Mouse (Mus musculus): ENCODE measurements around the gene Adam8.

The Adam8 gene

DNA sequence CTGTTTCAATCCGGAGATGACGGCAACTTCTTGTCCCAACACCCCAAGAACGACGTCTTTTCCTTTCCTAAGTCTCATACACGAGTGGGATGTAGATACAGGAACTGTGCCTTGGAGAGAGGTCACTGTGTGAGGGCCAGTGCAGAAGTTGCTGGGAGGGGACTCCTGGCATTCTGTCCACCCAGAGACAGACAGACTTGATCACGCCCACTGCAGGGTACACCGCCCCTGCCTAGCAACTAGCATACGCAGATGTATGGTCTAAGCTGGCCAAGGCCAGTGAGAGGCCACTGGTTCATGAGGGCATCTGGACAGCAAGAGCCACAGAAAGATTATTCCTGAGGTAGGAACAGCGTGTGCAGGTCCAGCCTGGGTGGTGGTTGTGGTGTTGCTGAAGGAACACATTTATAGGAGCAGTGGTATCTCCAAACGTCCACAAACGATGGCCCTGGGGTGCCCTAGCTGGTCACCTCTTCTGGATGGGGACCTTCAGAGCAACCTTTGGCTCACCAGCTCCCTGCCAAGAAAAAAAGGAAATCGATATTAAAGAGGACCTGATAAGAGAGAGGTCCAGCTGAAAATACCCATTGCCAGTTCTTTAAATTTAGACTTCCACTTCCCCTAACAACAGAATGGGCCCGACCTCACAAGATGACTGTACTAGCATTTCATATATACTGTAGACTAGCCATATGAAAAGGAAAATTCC is 13.2 kb downstream of the Adam8 start:
- DNase-seq (ENCODE audit: low spot score in 2 of 2): no peak

DNA sequence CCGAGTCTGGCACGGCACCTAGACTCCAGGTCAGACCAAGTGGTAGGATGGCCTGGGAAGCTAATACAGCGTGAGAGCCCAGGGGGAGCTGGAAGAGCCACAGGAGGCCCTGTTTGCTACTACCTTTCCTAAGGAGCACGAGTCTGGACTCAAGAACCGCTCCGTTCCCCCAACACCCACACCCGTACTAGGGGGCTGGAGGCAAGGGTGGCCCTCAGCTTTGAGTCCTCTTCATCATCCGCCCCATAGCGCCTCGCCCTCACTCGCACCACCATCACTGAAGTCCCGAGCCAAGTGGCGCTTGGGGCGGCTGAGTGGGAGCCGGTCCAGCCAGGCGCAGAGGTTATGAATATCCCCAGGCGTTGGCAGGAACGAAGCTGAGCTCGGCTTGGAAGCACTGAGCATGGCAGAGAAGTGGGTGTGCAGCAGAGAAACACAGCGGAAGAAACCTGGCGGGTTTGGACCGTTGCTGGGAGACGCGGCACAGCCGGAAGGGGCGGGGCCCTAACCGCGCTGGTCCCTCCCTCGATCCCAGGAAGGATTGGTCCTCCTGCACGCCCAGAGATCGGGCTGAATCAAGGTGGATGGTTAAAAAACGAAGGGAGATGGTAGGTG is 14.0 kb downstream of the Adam8 start, which contains the start of gene 6430531B16Rik:
6430531B16Rik (minus strand) TSS at position 478 of the 615 bp plus-strand sequence.
- DNase-seq (ENCODE audit: low spot score in 2 of 2): peak; percentile 62 to 65

DNA sequence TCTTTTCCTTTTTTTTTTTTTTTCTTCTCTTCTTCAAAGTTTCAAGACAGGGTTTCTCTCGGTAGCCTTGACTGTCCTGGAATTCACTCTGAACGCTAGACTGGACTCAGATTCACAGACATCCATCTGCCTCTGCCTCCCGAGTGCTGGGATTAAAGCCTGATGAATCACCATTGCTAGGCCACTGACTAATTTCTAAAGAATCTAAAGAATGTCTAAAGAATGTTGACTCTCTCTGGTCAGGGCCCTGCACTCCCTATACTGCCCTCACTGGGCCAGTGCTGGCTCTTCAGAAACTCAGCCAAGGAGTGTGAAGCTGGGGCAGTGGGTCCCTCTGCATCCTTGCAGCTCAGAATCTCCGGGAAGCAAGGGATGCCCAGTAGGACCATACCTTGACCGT is 16.9 kb downstream of the Adam8 start:
- DNase-seq (ENCODE audit: low spot score in 2 of 2): no peak

DNA sequence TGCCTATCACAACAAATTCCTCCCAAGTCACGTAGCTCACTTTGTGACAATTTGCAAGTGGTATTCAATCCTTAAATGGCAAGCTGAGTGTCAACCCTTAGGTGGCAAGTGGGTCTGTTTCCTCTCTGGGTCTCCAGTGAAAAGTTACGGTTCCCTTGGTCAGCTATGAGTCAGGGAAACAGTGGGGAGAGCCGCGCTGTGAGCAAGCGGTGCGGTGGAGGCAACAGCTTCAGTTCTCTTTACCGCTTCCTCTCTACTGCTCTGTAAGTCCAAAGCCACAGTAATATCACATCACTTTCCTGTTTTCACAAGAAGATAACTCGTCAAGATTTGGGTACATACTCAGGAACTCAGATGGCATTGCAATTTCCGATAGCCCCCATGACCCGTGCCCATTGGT is 18.1 kb downstream of the Adam8 start:
- peak; percentile 49 to 56 for DNase-seq (ENCODE audit: low spot score in 2 of 2)

DNA sequence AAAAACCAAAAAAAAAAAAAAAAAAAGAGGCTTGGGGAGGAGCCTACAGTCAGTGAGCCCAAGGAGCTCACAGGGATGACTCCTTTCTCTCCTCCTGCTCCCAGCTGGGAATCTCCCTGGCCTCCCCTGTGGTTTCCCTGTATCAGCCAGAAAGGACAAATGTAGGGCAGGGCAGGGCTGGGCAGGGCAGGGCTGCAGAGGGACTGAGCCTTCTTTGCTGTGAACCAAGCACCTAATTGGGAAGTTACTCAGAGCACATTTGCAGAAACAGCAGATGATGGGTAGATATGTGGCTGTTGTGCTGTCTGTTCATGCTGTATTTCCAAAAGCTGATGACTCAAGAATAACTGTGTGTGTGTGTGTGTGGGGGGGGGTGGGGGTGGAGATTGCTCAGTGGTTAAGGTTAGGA is 19.4 kb downstream of the Adam8 start:
- no peak for DNase-seq (ENCODE audit: low spot score in 2 of 2)

DNA sequence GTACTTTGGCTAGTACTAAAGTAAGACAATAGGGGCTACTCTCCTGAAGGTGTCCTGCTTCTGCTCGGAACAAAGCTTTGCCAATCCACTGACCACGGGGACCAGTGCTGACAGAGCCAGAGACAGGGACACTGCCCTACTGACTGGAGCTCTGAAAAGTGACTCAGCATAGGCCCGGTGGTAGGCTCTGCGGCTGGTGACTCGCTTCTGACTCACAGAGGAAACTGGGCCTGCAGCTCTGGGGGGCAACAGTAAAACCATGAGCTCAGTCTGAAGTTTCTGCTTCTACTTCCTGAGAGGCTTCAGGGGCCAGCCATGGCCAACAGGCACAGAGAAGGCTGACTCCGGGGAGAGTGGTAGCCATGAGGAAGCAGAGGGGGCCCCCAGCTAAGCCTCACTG is 20.9 kb downstream of the Adam8 start:
- DNase-seq (ENCODE audit: low spot score in 2 of 2): no peak

DNA sequence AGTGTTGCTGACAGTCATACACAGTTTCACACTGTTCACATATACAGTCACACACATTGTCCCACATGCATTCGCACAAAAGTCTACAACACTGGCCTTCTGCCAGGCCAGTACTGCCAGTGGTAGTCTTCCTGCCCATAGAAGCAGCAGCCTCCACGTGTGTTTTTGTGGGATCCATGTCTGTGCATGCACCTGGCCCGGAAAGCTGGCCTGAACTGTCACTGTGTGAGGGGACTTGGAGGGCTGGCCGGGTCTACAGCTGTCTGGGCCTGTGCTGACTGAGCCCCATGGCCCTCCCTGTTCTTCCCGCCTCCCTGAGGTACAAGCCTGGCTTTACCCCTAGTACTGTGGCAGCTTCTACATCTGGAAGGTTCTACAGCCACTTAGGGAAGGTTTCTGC is 21.4 kb downstream of the Adam8 start:
- no peak for DNase-seq (ENCODE audit: low spot score in 2 of 2)

DNA sequence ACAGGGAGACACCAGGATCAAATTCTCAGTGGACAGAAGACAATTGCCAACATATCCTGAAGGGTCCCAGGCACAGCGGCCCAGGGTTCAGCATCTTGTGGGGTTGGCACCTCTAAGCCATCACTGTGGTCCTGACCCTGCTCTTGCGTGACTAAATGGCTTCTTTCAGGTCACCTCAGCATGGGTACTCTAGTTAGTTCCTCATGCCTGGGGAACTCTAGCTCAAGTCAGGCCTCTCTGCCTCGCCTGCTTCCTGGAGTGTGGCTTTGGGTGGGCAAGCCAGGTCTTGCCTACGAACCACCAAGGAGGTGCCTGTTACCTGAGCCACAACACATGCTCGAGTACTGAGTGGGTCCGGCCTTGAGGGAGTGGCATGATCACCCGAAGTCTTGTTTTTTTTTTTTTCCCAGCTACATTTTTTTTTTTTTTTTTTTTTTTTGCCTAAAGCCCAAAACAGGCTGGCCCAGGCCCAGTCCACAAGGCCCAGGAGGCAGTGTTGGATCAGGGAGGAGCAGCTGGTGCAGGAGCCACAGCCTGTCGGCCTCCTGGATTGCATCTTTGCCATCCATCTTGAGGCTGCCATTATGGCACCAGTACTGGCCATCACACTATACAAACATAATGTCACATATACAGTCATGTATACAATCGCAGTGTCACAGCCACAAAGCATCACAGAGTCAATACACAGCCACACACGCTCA is 22.0 kb downstream of the Adam8 start:
- DNase-seq (ENCODE audit: low spot score in 2 of 2): no peak

DNA sequence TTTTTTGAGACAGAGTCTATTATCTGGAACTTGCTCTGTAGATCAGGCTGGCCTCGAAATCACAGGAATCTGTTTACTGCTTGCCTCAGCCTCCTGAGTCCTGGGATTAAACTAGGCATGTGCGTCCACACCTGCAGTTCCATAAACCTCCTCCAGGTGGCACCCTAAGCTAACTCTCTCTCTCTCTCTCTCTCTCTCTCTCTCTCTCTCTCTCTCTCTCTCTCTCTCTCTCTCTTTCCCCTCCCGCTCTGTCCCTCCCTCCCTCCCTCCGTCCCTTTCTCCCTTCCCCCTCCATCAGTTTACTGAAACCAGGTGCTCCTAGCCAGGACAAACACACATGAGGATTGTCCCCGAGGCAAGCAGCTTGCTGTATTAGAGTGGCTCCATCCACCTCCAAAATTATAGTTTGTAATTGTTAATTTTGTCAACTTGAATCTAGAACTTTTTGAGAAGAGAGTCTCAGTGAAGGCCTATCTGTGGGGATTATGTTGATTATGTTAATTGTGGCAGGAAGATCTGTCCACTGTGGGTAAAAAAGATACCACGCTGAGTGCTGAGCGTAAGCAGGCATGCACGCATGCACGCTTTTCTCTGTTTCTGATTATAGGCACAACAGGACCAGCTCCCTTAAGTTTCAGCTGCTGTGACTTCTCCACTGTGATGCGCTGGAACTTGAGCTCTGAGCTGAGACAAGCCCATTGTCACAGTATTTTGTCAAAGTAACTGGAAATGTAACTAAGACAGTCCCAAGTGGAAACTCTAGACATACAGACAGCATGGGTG is 22.8 kb downstream of the Adam8 start:
- peak; percentile 61 to 63 for DNase-seq (ENCODE audit: low spot score in 2 of 2)

DNA sequence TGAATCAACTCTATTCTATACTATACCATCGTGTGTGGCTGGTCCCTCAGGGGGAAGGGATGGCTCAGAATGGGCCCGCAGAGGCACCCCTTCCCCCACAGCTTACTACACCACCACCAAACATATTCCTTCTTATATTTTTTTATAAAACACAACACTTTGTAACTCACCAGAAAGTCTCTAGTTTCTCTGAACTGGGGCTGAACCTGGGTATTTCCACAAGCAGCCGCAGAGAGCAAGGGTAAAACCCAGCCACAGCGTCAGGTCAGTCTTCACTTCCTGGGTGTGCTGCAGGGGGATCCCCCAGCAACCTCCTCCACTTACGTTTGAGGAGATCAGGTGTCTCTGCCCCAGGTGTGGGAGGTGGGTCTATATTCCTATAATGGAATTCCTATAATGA is 23.9 kb downstream of the Adam8 start:
- DNase-seq (ENCODE audit: low spot score in 2 of 2): peak; percentile 70 to 72

DNA sequence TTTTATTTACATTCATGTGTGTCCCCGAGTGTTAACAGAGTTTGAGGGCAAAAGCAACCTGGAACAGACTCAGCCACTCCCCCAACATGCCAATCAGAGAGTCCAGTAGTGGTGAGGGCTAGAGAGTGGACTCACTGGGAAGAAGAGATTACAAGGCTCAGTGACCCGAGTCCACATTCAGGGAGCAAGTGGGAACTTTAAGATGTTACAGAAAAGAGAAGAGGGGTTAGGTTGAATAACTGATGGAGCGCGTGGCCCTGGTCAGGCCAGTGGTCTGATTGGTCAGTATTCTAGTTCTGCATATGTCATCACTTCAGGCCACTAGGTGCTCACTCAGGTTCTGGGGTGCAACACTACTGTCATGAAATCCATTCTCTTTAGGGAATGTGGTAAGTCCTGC is 25.2 kb downstream of the Adam8 start:
- no peak for DNase-seq (ENCODE audit: low spot score in 2 of 2)

DNA sequence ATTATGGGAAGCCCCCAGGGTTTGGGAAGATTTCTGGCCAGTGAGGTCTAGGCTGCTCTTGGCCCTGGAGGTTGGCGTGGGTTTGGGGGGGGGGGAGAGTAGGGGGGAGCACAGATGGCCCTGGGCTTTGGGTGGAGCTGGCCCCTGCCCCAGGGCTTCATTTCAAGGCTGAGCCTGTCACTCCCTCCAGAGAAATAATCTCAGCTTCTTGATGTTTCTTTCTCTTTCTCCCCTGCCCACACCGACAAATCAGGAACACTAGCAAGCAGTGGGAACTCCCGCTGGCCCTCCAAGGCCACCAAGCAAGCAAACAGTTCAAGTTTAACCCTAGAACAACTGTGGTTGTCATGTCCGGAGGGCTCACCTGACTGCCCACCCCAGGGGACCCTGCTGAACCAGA is 28.5 kb downstream of the Adam8 start:
- no peak for DNase-seq (ENCODE audit: low spot score in 2 of 2)

DNA sequence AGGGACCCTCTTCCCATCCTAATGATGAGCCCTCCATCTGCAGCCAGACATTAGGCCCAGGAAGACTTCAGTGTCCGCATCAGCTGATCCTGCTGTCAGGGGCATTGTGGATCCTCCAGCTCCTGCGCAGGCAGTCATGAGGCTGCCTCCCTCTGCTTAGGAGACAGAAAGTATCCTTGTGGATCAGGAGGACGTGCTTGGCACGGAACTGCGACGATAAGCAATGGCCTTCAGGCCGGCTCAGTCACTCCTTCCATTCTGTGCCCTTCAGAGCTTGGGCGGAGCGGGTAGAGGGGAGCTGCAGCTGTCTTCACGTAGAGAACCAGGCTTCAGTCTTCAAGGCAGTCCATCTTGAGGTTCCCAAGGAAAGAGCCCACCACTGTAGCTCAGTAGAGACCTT is 31.2 kb downstream of the Adam8 start:
- no peak for DNase-seq (ENCODE audit: low spot score in 2 of 2)

DNA sequence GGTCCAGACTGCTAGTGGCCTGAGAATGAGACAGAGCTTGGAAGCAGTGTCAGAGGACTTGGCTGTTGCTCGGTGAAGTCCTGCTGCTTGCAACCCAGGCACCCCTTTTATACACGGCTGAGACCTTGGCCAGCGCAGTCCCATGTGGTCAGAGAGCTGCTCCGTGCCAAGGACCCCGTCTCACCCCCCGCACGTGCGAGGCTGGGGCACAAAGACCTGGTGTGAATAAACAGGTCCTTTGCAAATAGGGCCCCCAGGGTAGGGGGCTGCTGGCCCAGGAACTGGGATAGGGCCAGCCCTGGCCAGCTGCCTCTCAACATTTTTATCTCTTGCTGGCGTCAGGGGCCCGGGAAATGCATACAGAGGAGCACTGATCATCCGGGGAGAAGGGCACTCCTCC is 34.4 kb downstream of the Adam8 start:
- DNase-seq (ENCODE audit: low spot score in 2 of 2): no peak

DNA sequence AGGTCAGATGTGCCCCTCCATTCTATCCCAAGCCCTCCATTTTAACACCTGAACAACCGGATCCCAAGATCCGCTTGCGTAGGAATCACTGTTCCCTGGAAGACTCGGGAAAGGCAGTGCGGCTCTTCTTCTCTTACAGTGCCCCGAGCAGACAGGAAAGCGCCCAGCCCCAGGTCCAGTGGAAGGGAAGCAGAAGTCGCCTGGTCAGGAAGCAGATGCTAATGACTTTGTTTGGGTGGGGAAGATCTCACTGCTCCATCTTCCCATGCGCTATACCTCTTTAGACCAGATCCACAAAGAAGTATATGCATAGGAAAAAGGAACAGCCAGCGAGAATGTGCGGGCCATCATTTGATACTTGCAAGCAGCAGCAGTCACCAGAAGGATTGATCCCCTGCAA is 34.9 kb downstream of the Adam8 start:
- DNase-seq (ENCODE audit: low spot score in 2 of 2): no peak

DNA sequence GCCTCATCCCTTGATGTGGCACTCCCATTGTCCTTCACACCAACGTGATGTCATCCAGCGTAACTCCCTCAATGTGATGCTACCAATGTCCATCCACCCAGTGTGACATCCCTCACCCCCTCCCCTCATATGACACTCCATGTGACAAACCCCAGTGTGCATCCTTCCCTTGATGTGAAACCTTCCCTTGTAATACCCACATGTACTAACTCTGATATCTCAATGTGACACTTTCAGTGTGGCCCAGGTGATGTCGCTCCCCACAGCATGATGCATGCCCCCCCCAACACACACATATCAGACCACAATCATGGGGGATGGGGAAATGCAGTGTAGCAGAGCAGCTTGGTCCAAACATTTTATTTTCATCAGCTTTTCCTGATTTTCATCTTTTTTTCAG is 35.7 kb downstream of the Adam8 start:
- DNase-seq (ENCODE audit: low spot score in 2 of 2): no peak

DNA sequence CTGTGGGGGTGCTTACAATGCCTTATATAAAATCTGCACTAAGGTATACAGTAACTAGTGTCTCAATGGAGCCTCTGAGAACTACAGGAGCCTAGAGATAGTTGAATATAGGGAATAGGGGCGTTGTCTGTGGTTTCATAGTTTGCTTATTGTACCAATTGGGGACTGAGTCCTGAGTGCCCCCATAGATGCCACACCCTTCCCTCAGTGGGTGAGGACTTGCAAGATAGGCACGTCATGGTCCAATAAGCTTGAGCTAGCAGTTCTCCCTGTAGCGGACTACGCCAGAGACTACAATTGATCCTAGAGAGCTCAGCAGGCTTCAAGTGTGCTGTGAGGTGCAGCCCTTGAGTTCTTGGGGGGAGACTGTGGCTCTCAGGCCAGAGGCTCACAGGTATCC is 36.9 kb downstream of the Adam8 start:
- no peak for DNase-seq (ENCODE audit: low spot score in 2 of 2)

DNA sequence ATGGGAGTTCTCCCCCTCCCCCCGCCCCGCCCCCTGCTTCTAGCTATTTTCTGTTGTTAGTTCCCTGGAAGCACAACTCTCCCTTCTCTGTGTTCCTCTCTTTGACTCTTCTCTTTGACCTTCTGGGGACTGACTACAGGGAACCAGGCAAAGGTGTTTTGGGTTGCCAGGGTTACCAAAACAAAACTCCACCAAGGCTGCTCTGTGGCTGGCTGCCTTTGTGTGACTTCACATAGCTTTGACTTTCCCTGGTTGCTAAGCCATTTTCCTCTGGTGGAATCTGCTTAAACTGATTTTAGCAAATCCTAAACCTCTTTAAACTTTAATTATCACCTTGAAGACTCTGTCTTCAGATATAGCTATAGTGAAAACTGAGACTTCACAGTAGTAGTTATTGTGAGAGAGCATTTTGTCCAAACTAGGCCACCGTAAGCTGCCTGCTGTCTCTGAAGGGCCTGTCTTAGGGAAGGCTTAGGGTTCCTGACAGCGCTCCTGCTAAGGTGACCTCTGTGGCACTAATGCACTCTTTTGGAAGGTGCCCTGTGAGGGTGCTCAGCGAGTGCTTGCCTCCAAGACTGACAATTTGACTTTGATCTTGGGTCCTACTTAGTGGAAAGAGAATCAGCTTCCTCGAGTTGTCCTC is 40.2 kb downstream of the Adam8 start:
- DNase-seq (ENCODE audit: low spot score in 2 of 2): no peak

DNA sequence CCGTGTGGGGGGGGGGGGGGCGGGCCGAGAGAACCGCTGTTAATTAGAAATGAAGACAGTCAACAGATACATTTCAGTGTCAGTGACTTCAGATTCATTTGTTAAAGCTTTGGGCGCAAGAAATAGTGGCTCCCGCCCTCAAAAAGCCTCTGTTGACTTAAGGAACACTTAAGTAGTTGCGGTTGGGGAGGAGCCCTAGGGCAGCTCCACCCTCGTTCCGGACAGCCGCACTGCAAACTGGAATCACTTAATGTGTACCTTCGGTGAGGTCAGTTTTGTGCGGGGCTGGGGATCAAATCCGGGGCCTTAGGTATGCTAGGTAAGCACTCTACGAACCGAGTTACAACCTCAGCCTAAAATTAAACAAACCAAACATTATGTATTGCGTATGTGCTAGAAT is 41.3 kb downstream of the Adam8 start:
- peak in 1 of 2 experiments; percentile 22 for DNase-seq (ENCODE audit: low spot score in 2 of 2)

DNA sequence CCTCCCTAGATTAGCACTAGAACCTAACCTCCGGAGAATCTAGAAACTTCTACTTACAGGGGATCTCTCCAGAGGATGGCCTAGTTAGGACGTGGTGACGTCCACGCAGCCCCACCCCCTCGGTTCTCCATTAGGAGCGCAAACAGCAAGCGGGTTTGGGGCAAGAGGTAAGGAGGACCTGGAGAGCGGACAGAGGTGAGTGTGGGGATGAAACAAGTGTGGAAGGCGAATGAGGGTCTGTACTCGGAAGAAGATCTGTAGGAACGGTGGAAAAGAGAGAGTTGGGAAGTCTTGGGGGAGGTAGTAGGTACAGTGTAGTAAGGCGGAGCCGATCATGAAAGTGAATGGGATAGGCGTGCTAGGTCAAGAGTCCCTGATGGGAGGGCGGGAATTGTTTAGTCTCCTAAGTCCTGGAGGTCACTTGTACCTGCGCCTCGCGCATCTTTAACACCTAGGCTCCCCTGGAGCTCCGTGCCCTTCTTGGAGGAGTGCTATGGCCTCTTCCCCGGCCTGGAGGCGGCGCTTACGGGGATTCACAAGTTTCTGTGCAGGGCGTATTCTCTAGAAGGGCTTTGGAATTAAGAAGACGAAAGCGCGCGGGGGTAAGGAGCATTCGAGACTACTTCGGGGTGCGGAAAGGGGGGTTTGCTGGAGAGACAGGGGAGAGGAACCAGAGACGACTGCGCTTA is 41.9 kb downstream of the Adam8 start:
- peak; percentile 38 to 46 for DNase-seq (ENCODE audit: low spot score in 2 of 2)

DNA sequence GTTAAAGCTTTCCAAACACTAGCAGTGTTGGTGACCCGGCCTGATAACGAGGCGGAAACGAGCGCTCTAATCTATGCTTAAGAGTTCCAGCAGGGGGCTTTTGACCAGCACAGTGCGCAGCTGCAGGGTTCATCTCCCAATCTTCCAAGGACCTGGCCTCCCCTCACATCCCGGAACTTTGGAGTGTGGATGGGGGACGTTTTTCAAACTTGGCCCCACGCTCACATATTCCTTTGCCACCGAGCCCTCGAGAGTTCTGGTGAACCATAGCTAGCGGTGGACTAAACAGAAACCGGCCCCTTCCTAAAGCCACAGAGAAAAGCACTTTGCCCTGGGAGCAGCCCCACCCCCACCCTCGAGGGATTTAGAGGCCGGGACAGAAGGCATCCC is 42.5 kb downstream of the Adam8 start:
- peak; percentile 39 to 44 for DNase-seq (ENCODE audit: low spot score in 2 of 2)
